ENCODE assay signal across 11 mouse cellular contexts in the genomic region with DNA sequence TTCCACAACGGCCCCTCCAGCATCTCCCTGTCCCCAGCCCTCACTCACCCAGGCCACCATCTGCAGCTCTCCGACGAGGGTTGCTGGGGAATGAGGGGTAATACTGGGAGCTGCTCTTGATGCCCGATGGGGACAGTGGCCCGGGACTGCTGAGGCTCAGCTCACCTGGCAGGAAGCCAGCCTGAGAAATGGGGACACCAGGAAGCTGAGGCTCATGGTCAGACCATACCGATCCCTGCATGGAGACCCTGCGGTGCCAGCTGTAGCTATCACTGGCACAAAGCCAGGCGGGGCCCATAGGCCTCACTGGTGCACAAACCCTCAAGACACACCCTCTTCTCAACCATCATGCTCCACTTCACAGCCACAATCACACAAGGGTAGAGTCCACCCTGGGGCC. TPM values are rescaled to one million over a fixed set of nuclear protein-coding genes. Genes with fewer than 3 reads are reported as not detected.
DNase-seq lines count a peak whose midpoint lies in the region; ATAC-seq and TF ChIP-seq lines count a peak whose summit lies in the region.
"Had no signal": no experiment of that assay in that cellular context is flagged by ENCODE, and none has a peak within 500 bp of the region (broad histone marks: within the 10 kb centered on the region; RNA-seq: fewer than 3 reads in every experiment).

No protein-coding gene starts in this region.

- peaks cover 21% of the 10 kb centered on the region for H3K4me1 ChIP-seq in forebrain, embryonic 14.5 days (ENCODE audit: control insufficient read depth, insufficient read depth, low read length)
- H3K4me1 ChIP-seq in forebrain, embryonic 11.5 days (replicated peaks; ENCODE audit: control insufficient read depth, insufficient read depth, low read length): no peaks in the 10 kb centered on the region; the same call in 1 of the 2 replicates
- peaks cover 30% of the 10 kb centered on the region for H3K4me1 ChIP-seq in neural tube, embryonic 12.5 days
- peaks cover 33% of the 10 kb centered on the region for H3K4me1 ChIP-seq in neural tube, embryonic 15.5 days
- H3K4me1 ChIP-seq in embryonic facial prominence, embryonic 15.5 days: peaks cover 33% of the 10 kb centered on the region
- peaks cover 54% of the 10 kb centered on the region for H3K4me1 ChIP-seq in liver, postnatal 0 days (ENCODE audit: insufficient read depth)

- peak overlapping the region; percentile 65; the same call in 1 of the 2 replicates for H3K27ac ChIP-seq in forebrain, embryonic 14.5 days (ENCODE audit: low read depth, low read length)
- H3K27ac ChIP-seq in forebrain, embryonic 11.5 days (ENCODE audit: low read depth, low read length): no peak overlapping the region
- H3K27ac ChIP-seq in neural tube, embryonic 12.5 days: no peak overlapping the region
- H3K27ac ChIP-seq in neural tube, embryonic 15.5 days (replicated peaks): no peak overlapping the region
- no peak overlapping the region; the same call in 1 of the 2 replicates for H3K27ac ChIP-seq in embryonic facial prominence, embryonic 15.5 days (replicated peaks)
- peak overlapping the region; percentile 60; the same call in 1 of the 2 replicates for H3K27ac ChIP-seq in liver, postnatal 0 days (ENCODE audit: low read depth)
- H3K27ac ChIP-seq: kidney, postnatal 0 days; limb, embryonic 12.5 days had no signal

- no peaks in the 10 kb centered on the region for H3K27me3 ChIP-seq in forebrain, embryonic 14.5 days (replicated peaks; ENCODE audit: control insufficient read depth, insufficient read depth, low read length)
- H3K27me3 ChIP-seq in forebrain, embryonic 11.5 days (ENCODE audit: control insufficient read depth, insufficient read depth, low read length): no peaks in the 10 kb centered on the region
- no peaks in the 10 kb centered on the region for H3K27me3 ChIP-seq in neural tube, embryonic 12.5 days (replicated peaks)
- no peaks in the 10 kb centered on the region for H3K27me3 ChIP-seq in neural tube, embryonic 15.5 days (replicated peaks)
- H3K27me3 ChIP-seq in embryonic facial prominence, embryonic 15.5 days: no peaks in the 10 kb centered on the region
- no peaks in the 10 kb centered on the region for H3K27me3 ChIP-seq in liver, postnatal 0 days (ENCODE audit: insufficient read depth, low read length)
- H3K27me3 ChIP-seq: limb, embryonic 12.5 days; megakaryocyte, embryonic 14.5 days had no signal

- DNase-seq in forebrain, embryonic 14.5 days (ENCODE audit: low spot score): peak; percentile 27
- DNase-seq in forebrain, embryonic 11.5 days (ENCODE audit: low spot score): no peak
- peak; percentile 59 for DNase-seq in liver, postnatal 0 days
- no peak for DNase-seq in frontal cortex, postnatal 25 days (ENCODE audit: low spot score in 2 of 2)
- DNase-seq in lung, postnatal 4 days: no peak

- H3K4me3 ChIP-seq in forebrain, embryonic 14.5 days (ENCODE audit: low read depth, low read length): no peak overlapping the region
- no peak overlapping the region for H3K4me3 ChIP-seq in forebrain, embryonic 11.5 days (ENCODE audit: low read depth, low read length)
- no peak overlapping the region for H3K4me3 ChIP-seq in neural tube, embryonic 12.5 days
- H3K4me3 ChIP-seq in neural tube, embryonic 15.5 days (replicated peaks): no peak overlapping the region
- H3K4me3 ChIP-seq in embryonic facial prominence, embryonic 15.5 days (replicated peaks): no peak overlapping the region
- peak overlapping the region; percentile 33; the same call in 1 of the 2 replicates for H3K4me3 ChIP-seq in liver, postnatal 0 days (ENCODE audit: low read depth, low read length)
- H3K4me3 ChIP-seq: limb, embryonic 12.5 days; megakaryocyte, embryonic 14.5 days had no signal

- H3K36me3 ChIP-seq in forebrain, embryonic 14.5 days (ENCODE audit: control insufficient read depth, insufficient read depth, low read length): peaks cover 91% of the 10 kb centered on the region
- peaks cover 47% of the 10 kb centered on the region for H3K36me3 ChIP-seq in forebrain, embryonic 11.5 days (ENCODE audit: control insufficient read depth, insufficient read depth, low read length)
- H3K36me3 ChIP-seq in neural tube, embryonic 12.5 days: peaks cover 84% of the 10 kb centered on the region
- peaks cover 72% of the 10 kb centered on the region for H3K36me3 ChIP-seq in neural tube, embryonic 15.5 days
- peaks cover 94% of the 10 kb centered on the region for H3K36me3 ChIP-seq in embryonic facial prominence, embryonic 15.5 days
- peaks cover 83% of the 10 kb centered on the region for H3K36me3 ChIP-seq in liver, postnatal 0 days (replicated peaks; ENCODE audit: insufficient read depth, low read length)

- H3K4me2 ChIP-seq in forebrain, embryonic 14.5 days (ENCODE audit: low read length): no peak overlapping the region
- H3K4me2 ChIP-seq in forebrain, embryonic 11.5 days (ENCODE audit: low read depth, low read length, severe bottlenecking): no peak overlapping the region
- H3K4me2 ChIP-seq in neural tube, embryonic 12.5 days (replicated peaks): no peak overlapping the region
- H3K4me2 ChIP-seq in neural tube, embryonic 15.5 days: no peak overlapping the region
- H3K4me2 ChIP-seq in embryonic facial prominence, embryonic 15.5 days (replicated peaks): no peak overlapping the region
- peak overlapping the region; percentile 69 for H3K4me2 ChIP-seq in liver, postnatal 0 days (ENCODE audit: low read depth, low read length)
- H3K4me2 ChIP-seq: limb, embryonic 12.5 days had no signal

- no peaks in the 10 kb centered on the region for H3K9me3 ChIP-seq in forebrain, embryonic 14.5 days (replicated peaks; ENCODE audit: control insufficient read depth, low read length)
- no peaks in the 10 kb centered on the region for H3K9me3 ChIP-seq in forebrain, embryonic 11.5 days (ENCODE audit: control insufficient read depth, low read length)
- no peaks in the 10 kb centered on the region for H3K9me3 ChIP-seq in neural tube, embryonic 12.5 days
- no peaks in the 10 kb centered on the region for H3K9me3 ChIP-seq in neural tube, embryonic 15.5 days (replicated peaks)
- H3K9me3 ChIP-seq in embryonic facial prominence, embryonic 15.5 days (replicated peaks): no peaks in the 10 kb centered on the region
- no peaks in the 10 kb centered on the region for H3K9me3 ChIP-seq in liver, postnatal 0 days (ENCODE audit: low read length)
- H3K9me3 ChIP-seq: limb, embryonic 12.5 days; megakaryocyte, embryonic 14.5 days had no signal

- 64% methylated on average over 8 of the region's 8 CpGs for WGBS in forebrain, embryonic 14.5 days
- 96% methylated on average over 8 of the region's 8 CpGs for WGBS in forebrain, embryonic 11.5 days
- 76% methylated on average over 8 of the region's 8 CpGs for WGBS in neural tube, embryonic 12.5 days
- 44% methylated on average over 8 of the region's 8 CpGs for WGBS in neural tube, embryonic 15.5 days
- 71% methylated on average over 8 of the region's 8 CpGs for WGBS in embryonic facial prominence, embryonic 15.5 days
- WGBS in liver, postnatal 0 days (ENCODE audit: insufficient replicate concordance): 68% methylated on average over 8 of the region's 8 CpGs

- TF ChIP-seq EP300 in liver, postnatal 0 days (IDR thresholded peaks at IDR 0.05; ENCODE audit: low read depth): no peak

- ATAC-seq in forebrain, embryonic 14.5 days: no peak
- ATAC-seq in forebrain, embryonic 11.5 days (replicated peaks; ENCODE audit: low FRiP score): no peak
- 0 out of 2 replicates have a peak, but pooled peaks have one; percentile 7 for ATAC-seq in neural tube, embryonic 12.5 days (ENCODE audit: low FRiP score, low read depth)
- no peak for ATAC-seq in neural tube, embryonic 15.5 days (ENCODE audit: low FRiP score)
- 0 out of 2 replicates have a peak, but pooled peaks have one; percentile 5 for ATAC-seq in embryonic facial prominence, embryonic 15.5 days (ENCODE audit: insufficient number of reproducible peaks, low FRiP score, low TSS enrichment, low read depth)
- ATAC-seq in liver, postnatal 0 days: no peak

- TF ChIP-seq CTCF in liver, postnatal 0 days (IDR thresholded peaks at IDR 0.05; ENCODE audit: low read depth): no peak

- H3K9ac ChIP-seq in forebrain, embryonic 14.5 days (ENCODE audit: low read length): peak overlapping the region; percentile 5; the same call in 1 of the 2 replicates
- H3K9ac ChIP-seq in forebrain, embryonic 11.5 days (ENCODE audit: low read length): no peak overlapping the region
- no peak overlapping the region for H3K9ac ChIP-seq in neural tube, embryonic 12.5 days
- H3K9ac ChIP-seq in neural tube, embryonic 15.5 days (replicated peaks): no peak overlapping the region
- no peak overlapping the region for H3K9ac ChIP-seq in embryonic facial prominence, embryonic 15.5 days
- H3K9ac ChIP-seq in liver, postnatal 0 days (replicated peaks): peak overlapping the region; percentile 0; the same call in 1 of the 2 replicates
- H3K9ac ChIP-seq: limb, embryonic 12.5 days had no signal

RNA-seq across cellular contexts. Expression of a gene that starts 12.8 kb away (rescaled TPM):
- 628 and 893 TPM in 2 replicates for polyA plus RNA-seq in forebrain, embryonic 14.5 days (2014; fragmentation: Nextera tagmentation; extraction: Ambion mirVana)
- 430 and 504 TPM in 2 replicates for polyA plus RNA-seq in forebrain, embryonic 11.5 days (2014; fragmentation: Nextera tagmentation; extraction: Ambion mirVana)
- polyA plus RNA-seq in neural tube, embryonic 12.5 days (2016; fragmentation: Nextera tagmentation; extraction: Ambion mirVana): 436 and 478 TPM in 2 replicates
- polyA plus RNA-seq in neural tube, embryonic 15.5 days (2015; fragmentation: Nextera tagmentation; extraction: Ambion mirVana): 731 and 790 TPM in 2 replicates
- polyA plus RNA-seq in embryonic facial prominence, embryonic 15.5 days (2015; fragmentation: Nextera tagmentation; extraction: Ambion mirVana): 659 and 673 TPM in 2 replicates
- 753 and 771 TPM in 2 replicates for polyA plus RNA-seq in liver, postnatal 0 days (2015; fragmentation: Nextera tagmentation; extraction: Ambion mirVana)

RNA-seq across cellular contexts. Expression of a gene that starts 14.0 kb away (rescaled TPM):
- 64.4 and 73.5 TPM in 2 replicates for polyA plus RNA-seq in forebrain, embryonic 14.5 days (2014; fragmentation: Nextera tagmentation; extraction: Ambion mirVana)
- polyA plus RNA-seq in forebrain, embryonic 11.5 days (2014; fragmentation: Nextera tagmentation; extraction: Ambion mirVana): 237 and 256 TPM in 2 replicates
- 156 and 166 TPM in 2 replicates for polyA plus RNA-seq in neural tube, embryonic 12.5 days (2016; fragmentation: Nextera tagmentation; extraction: Ambion mirVana)
- 33.4 and 51.7 TPM in 2 replicates for polyA plus RNA-seq in neural tube, embryonic 15.5 days (2015; fragmentation: Nextera tagmentation; extraction: Ambion mirVana)
- 133 and 135 TPM in 2 replicates for polyA plus RNA-seq in embryonic facial prominence, embryonic 15.5 days (2015; fragmentation: Nextera tagmentation; extraction: Ambion mirVana)
- 28.2 and 29.5 TPM in 2 replicates for polyA plus RNA-seq in liver, postnatal 0 days (2015; fragmentation: Nextera tagmentation; extraction: Ambion mirVana)

RNA-seq across cellular contexts. Expression of a gene that starts 20.1 kb away (rescaled TPM):
- polyA plus RNA-seq in forebrain, embryonic 14.5 days (2014; fragmentation: Nextera tagmentation; extraction: Ambion mirVana): 216 and 221 TPM in 2 replicates
- polyA plus RNA-seq in forebrain, embryonic 11.5 days (2014; fragmentation: Nextera tagmentation; extraction: Ambion mirVana): 276 and 322 TPM in 2 replicates
- polyA plus RNA-seq in neural tube, embryonic 12.5 days (2016; fragmentation: Nextera tagmentation; extraction: Ambion mirVana): 304 and 314 TPM in 2 replicates
- polyA plus RNA-seq in neural tube, embryonic 15.5 days (2015; fragmentation: Nextera tagmentation; extraction: Ambion mirVana): 195 and 209 TPM in 2 replicates
- polyA plus RNA-seq in embryonic facial prominence, embryonic 15.5 days (2015; fragmentation: Nextera tagmentation; extraction: Ambion mirVana): 247 and 250 TPM in 2 replicates
- 33.4 and 33.5 TPM in 2 replicates for polyA plus RNA-seq in liver, postnatal 0 days (2015; fragmentation: Nextera tagmentation; extraction: Ambion mirVana)

RNA-seq across cellular contexts. Expression of a gene that starts 32.0 kb away (rescaled TPM):
- polyA plus RNA-seq in forebrain, embryonic 14.5 days (2014; fragmentation: Nextera tagmentation; extraction: Ambion mirVana): 16.9 and 17.8 TPM in 2 replicates
- 13.3 and 15.9 TPM in 2 replicates for polyA plus RNA-seq in forebrain, embryonic 11.5 days (2014; fragmentation: Nextera tagmentation; extraction: Ambion mirVana)
- 23.6 and 26.5 TPM in 2 replicates for polyA plus RNA-seq in neural tube, embryonic 12.5 days (2016; fragmentation: Nextera tagmentation; extraction: Ambion mirVana)
- 9.1 and 14.0 TPM in 2 replicates for polyA plus RNA-seq in neural tube, embryonic 15.5 days (2015; fragmentation: Nextera tagmentation; extraction: Ambion mirVana)
- 7.2 and 8.4 TPM in 2 replicates for polyA plus RNA-seq in embryonic facial prominence, embryonic 15.5 days (2015; fragmentation: Nextera tagmentation; extraction: Ambion mirVana)
- 0.72 and 0.99 TPM in 2 replicates for polyA plus RNA-seq in liver, postnatal 0 days (2015; fragmentation: Nextera tagmentation; extraction: Ambion mirVana)

Comparison
In these comparisons a context has a peak if more than half of its experiments do, and no peak if none do; other contexts are left out.
1. ATAC-seq: peak in neural tube, embryonic 12.5 days (single experiment) and embryonic facial prominence, embryonic 15.5 days (single experiment); none in forebrain, embryonic 14.5 days (single experiment), forebrain, embryonic 11.5 days (single experiment), neural tube, embryonic 15.5 days (single experiment) and liver, postnatal 0 days (single experiment).
2. DNase-seq: peak in forebrain, embryonic 14.5 days (single experiment) and liver, postnatal 0 days (single experiment); none in forebrain, embryonic 11.5 days (single experiment), frontal cortex, postnatal 25 days (0 of 2) and lung, postnatal 4 days (0 of 2).
3. H3K27ac ChIP-seq: peak in forebrain, embryonic 14.5 days (single experiment) and liver, postnatal 0 days (single experiment); none in forebrain, embryonic 11.5 days (single experiment), neural tube, embryonic 12.5 days (single experiment), neural tube, embryonic 15.5 days (single experiment) and embryonic facial prominence, embryonic 15.5 days (single experiment).
4. H3K9ac ChIP-seq: peak in forebrain, embryonic 14.5 days (single experiment) and liver, postnatal 0 days (single experiment); none in forebrain, embryonic 11.5 days (single experiment), neural tube, embryonic 12.5 days (single experiment), neural tube, embryonic 15.5 days (single experiment) and embryonic facial prominence, embryonic 15.5 days (single experiment).